Mouse (Mus musculus) monocyte, adult 59 days (primary cell): ENCODE data around the gene Wfdc1. TPM values are rescaled to one million over a fixed set of nuclear protein-coding genes. Genes with fewer than 3 reads are reported as not detected.

Source experiments
- total RNA-seq, 2 experiments: library from RNA; stranded (reverse); gene quantifications; one replicate each; pipeline ENCODE4 v1.2.4; 2023

The Wfdc1 gene
- not detected for total RNA-seq

DNA sequence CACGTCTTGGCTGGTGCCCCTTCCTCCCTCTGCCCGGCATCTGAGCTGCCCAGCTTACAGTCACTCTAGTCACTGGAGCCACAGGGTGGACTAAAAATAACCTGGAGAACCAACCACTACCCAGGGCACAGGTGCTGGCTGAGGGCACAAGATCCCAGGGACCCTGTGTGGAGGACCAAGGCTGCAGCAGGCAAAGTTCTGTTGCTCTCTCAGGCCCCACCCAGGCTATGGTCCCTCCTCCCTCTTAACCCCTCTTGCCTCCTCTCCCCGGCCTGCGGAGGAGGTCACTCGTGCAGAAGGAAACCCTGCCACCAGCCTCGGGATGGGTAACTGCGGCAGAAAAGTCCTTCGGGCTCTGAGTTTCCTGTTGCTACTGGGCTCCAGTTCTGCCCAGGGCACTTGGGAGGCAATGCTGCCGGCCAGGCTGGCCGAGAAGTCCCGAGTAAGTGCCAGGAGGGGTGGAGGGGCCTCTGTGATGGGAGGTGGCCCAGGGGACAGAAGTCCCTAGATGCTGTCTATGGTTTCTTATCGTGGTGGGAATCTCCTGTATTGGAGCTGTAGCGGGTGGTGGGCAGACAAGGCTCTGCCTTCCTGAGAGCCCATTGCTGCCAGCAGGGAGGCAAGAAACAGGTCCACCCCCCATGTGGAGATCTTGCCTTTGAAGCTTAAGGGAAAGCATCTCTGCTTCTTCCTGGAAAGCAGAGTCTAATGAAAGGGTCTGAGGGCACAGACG, at the start of gene Wfdc1:
Gene Wfdc1 (plus strand): TSS at position 147 of the 733 bp plus-strand sequence.

DNA sequence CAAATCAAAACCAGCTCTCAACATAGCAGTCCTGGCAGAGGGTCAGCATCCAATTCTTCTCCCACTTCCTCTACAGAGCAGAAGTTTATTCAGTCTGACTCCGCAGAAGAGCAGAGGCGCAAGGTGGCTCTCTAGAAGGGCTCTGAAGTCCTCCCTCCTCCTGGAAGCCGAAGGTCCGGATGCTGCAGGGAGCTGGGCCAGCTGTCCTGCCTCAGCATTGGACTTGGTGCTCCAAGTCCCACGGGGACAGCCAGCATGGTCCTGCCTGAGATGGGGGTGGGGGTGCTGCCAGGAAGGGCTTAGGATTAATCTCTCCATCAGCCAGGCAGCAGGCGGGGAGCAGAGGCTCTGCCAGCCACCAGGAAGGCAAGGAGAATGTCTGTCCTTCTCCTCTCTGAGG, 30.8 kb upstream of the Wfdc1 start, which contains the start of gene Kcng4:
Gene Kcng4 (minus strand): TSS at position 303 of the 400 bp plus-strand sequence.

DNA sequence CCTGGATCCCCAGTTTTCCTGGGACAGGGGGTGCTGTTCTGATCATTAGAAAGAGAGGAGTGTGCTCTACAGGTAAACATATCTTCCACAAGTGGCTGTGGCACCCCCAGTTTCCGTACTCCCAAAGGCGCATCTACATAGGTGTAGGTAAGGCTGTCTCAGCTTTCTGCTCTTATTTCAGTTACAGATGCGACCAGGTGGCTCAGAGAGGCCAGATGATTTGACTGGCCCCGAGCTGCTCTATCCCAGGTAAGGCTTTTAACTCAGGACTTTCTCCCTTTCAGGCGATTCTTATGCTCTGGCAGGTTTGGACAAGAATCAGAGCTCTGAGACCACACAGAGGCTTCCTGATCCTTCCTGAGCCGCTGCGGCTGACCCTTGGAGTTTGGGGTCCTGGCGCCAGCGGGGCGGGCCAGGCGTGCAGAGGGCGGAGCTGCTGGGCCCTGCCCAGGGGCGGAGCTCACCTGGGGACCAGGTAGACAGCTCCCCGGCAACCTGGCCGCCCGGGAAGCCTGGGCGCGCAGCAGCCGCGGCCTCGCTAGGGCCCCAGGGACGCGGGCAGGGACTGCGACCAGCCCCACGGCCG, 33.5 kb downstream of the Wfdc1 start, which contains the start of gene Atp2c2:
Gene Atp2c2 (plus strand): TSS at position 461 of the 586 bp plus-strand sequence.

Other genes starting within 250 kb of the Wfdc1 start
- gene Osgin1, start 232.2 kb upstream of the Wfdc1 start, total RNA-seq = 10 to 100 TPM; 60.5 to 66.7 TPM
- gene Necab2, start 219.6 kb upstream of the Wfdc1 start, total RNA-seq = under 1 TPM; 0.81 to 0.88 TPM
- under 1 TPM in 1 of 2 experiments, not detected in 1; 0.18 TPM for gene Slc38a8, start 164.7 kb upstream of the Wfdc1 start, total RNA-seq
- 10 to 100 TPM; 77.2 to 87.1 TPM for gene Mbtps1, start 107.6 kb upstream of the Wfdc1 start, total RNA-seq
- 10 to 100 TPM; 27.1 to 30.9 TPM for gene Hsdl1, start 91.2 kb upstream of the Wfdc1 start, total RNA-seq
- not detected for gene Dnaaf1, start 91.1 kb upstream of the Wfdc1 start, total RNA-seq
- gene Taf1c, start 61.1 kb upstream of the Wfdc1 start, total RNA-seq = 10 to 100 TPM; 12.1 to 12.9 TPM
- not detected for gene Adad2, start 53.6 kb upstream of the Wfdc1 start, total RNA-seq
- gene Kcng4, start 30.7 kb upstream of the Wfdc1 start, total RNA-seq = not detected
- gene Atp2c2, start 33.6 kb downstream of the Wfdc1 start, total RNA-seq = not detected
- 1 to 10 TPM; 3.7 to 4.1 TPM for gene Tldc1, start 112.1 kb downstream of the Wfdc1 start, total RNA-seq
- gene Cotl1, start 174.2 kb downstream of the Wfdc1 start, total RNA-seq = 100 to 1,000 TPM; 842 to 879 TPM
- gene Klhl36, start 195.9 kb downstream of the Wfdc1 start, total RNA-seq = 10 to 100 TPM; 11.4 to 13.6 TPM
- gene Usp10, start 244.0 kb downstream of the Wfdc1 start, total RNA-seq = 10 to 100 TPM; 45.9 to 54.0 TPM
- 10 to 100 TPM in 1 of 2 experiments, 1 to 10 TPM in 1; 7.1 to 17.1 TPM for gene Gm20388, start 244.5 kb downstream of the Wfdc1 start, total RNA-seq